Mouse (Mus musculus) ES-E14 (cell line): ENCODE measurements around the gene Slc5a5. TPM values are rescaled to one million over a fixed set of nuclear protein-coding genes. Genes with fewer than 3 reads are reported as not detected.

Experiments used
- DNase-seq: peaks from one replicate; pipeline ENCODE4 v3.0.0-alpha.2; 2013; ENCODE audit warnings: low read depth, low spot score
- H3K27ac ChIP-seq: 2 replicates; pipeline ENCODE4 v1.5.1; 2012; ENCODE audit warnings: low read depth, mild to moderate bottlenecking, low read length, moderate library complexity, mixed read lengths; ENCODE audit not compliant: poor library complexity, insufficient read depth, severe bottlenecking
- H3K36me3 ChIP-seq: 2 replicates; pipeline ENCODE4 v1.6.1; 2012; ENCODE audit warnings: mild to moderate bottlenecking, low read length, moderate library complexity, mixed read lengths; ENCODE audit not compliant: control insufficient read depth, poor library complexity, insufficient read depth, severe bottlenecking
- H3K4me1 ChIP-seq, 2 experiments: fragments of 150-350 bp in 1 of 2; sonication (generic) in 1 of 2; 2 replicates each; pipeline ENCODE4 v1.6.1; 2012; ENCODE audit warnings: low read length in 2 of 2, mild to moderate bottlenecking in 1 of 2, mixed read lengths in 1 of 2; ENCODE audit not compliant: control insufficient read depth in 2 of 2, insufficient read depth in 2 of 2, poor library complexity in 1 of 2
- H3K4me3 ChIP-seq, 2 experiments: fragments of 150-350 bp in 1 of 2; sonication (generic) in 1 of 2; 2 replicates each; pipeline ENCODE4 v1.5.1; 2012; ENCODE audit warnings: low read length in 2 of 2, low read depth in 1 of 2, mild to moderate bottlenecking in 1 of 2, mixed read lengths in 1 of 2; ENCODE audit not compliant: insufficient read depth in 1 of 2, poor library complexity in 1 of 2, severe bottlenecking in 1 of 2
- H3K9ac ChIP-seq: 2 replicates; pipeline ENCODE4 v1.6.1; 2012; ENCODE audit warnings: low read depth, mild to moderate bottlenecking, low read length, mixed read lengths; ENCODE audit not compliant: poor library complexity, insufficient read depth, severe bottlenecking
- H3K9me3 ChIP-seq: fragments of 150-350 bp; sonication (generic); 2 replicates; pipeline ENCODE4 v1.6.1; 2012; ENCODE audit warnings: low read depth, mild to moderate bottlenecking, low read length; ENCODE audit not compliant: control insufficient read depth, insufficient read depth
- CHD2 ChIP-seq: IDR thresholded peaks from 2 replicates; pipeline ENCODE4 v1.6.1; 2014; ENCODE audit warnings: mild to moderate bottlenecking, low read depth, low read length, inconsistent platforms
- HCFC1 ChIP-seq: IDR thresholded peaks from 2 replicates; pipeline ENCODE4 v1.6.1; 2012; ENCODE audit warnings: low read length, inconsistent platforms, borderline replicate concordance; ENCODE audit not compliant: insufficient read depth
- MAFK ChIP-seq: IDR thresholded peaks from 2 replicates; pipeline ENCODE4 v1.6.1; 2014; ENCODE audit warnings: mild to moderate bottlenecking, low read depth, low read length, inconsistent platforms; ENCODE audit not compliant: insufficient read depth
- ZC3H11A ChIP-seq: IDR thresholded peaks from 2 replicates; pipeline ENCODE4 v1.6.1; 2012; ENCODE audit warnings: low read depth, mild to moderate bottlenecking, inconsistent platforms, low read length, borderline replicate concordance
- ZNF384 ChIP-seq: IDR thresholded peaks from 2 replicates; pipeline ENCODE4 v1.6.1; 2012; ENCODE audit warnings: low read depth, low read length, inconsistent platforms
- in situ Hi-C, 2 experiments: fragments of 600-800 bp; cut with MboI; formaldehyde crosslinking; loops; one replicate each; pipeline ENCODE4 v1.15.1; 2025; ENCODE audit warnings: low sequenced_read_pairs in 2 of 2, inconsistent platforms in 1 of 2; ENCODE audit not compliant: unreplicated experiment in 2 of 2
- total RNA-seq: library from RNA; depleted of rRNA; stranded (reverse); fragments of 300-350 nt; gene quantifications from 2 replicates; pipeline ENCODE4 v1.2.3, GENCODE M21; 2012

The Slc5a5 gene
- total RNA-seq, 1 experiment: 3.4 TPM

DNA sequence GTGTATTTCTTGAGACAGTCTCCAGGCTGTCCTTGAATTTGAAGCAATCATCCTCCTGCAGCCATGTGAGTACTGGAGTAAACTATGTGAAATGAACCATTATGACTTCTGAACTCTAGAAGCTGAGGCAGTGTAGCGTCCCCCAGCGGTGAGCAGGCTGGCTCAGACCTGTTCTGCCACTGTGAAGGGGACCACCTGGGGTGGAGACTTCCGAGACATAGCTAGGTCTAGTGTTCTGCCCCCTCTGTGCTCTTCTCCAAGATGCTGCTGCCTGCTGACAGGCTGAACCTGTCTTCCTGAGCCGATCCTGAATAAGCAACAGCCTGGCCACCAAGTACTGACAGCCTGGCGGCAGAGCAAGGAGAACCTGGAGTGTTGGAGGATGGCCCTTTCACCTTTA is 47.4 kb downstream of the Slc5a5 start:
- H3K9ac ChIP-seq: no peak overlapping the region
- no peaks in the 10 kb centered on the region for H3K36me3 ChIP-seq
- in situ Hi-C loops: no loop called here
- no peak for DNase-seq
- no peak overlapping the region for H3K4me3 ChIP-seq
- peaks cover 2 to 33% of the 10 kb centered on the region in 2 experiments for H3K4me1 ChIP-seq
- H3K9me3 ChIP-seq: no peaks in the 10 kb centered on the region
- no peak overlapping the region for H3K27ac ChIP-seq
- TF ChIP-seq HCFC1: no peak
- no peak for TF ChIP-seq ZNF384
- no peak for TF ChIP-seq MAFK
- no peak for TF ChIP-seq CHD2
- no peak for TF ChIP-seq ZC3H11A

DNA sequence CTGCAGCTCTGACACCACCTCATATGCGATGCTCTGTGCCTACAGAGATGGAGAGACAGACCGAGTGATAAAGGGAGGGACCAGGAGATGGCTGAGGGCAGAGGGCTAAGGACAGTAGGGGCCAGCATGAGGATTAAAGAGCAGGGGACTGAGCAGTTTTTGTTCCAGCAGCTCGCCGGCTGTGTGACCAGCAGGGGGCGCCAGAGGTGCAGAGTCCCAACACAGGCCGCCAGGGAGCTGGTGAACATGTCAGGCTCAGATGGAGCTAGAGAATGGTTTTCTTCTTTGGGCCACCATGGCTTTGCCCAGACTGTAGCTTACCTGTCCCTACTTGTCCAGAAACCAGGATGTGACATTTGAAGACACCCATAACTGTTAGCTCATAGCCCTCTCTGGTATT is 48.0 kb downstream of the Slc5a5 start:
- DNase-seq: no peak
- Histone ChIP-seq H3K4me3 (no peak overlapping the region), H3K9ac (no peak overlapping the region), H3K27ac (no peak overlapping the region), H3K36me3 (no peaks in the 10 kb centered on the region), H3K4me1 (peaks cover 4 to 31% of the 10 kb centered on the region in 2 experiments), H3K9me3 (no peaks in the 10 kb centered on the region)
- in situ Hi-C loops: no loop called here
- TF ChIP-seq ZC3H11A (peak; percentile 74; the same call in 1 of the 2 replicates), ZNF384 (no peak)

DNA sequence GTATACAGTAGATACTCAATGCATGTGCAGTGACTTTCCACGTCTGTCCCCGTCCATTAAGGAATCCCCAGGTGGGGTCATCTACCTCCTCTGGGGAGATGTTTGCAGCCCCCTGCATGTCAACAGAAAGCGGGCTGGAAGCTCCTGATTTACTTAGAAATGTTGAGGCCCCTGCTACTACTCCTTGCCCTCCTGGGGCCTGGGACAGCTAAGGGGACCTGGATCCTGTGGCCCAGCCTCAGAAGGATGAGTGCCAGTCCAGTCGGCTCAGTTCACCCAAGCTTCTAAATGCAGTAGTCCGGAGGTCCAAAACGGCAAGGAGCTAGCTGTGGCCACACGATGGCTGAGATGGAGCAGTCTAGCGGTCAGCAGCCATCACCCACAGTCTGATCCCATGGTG is 48.6 kb downstream of the Slc5a5 start:
- no peak overlapping the region for H3K4me3 ChIP-seq
- H3K9me3 ChIP-seq: no peaks in the 10 kb centered on the region
- in situ Hi-C loops: no loop called here
- H3K4me1 ChIP-seq: peaks cover 4 to 27% of the 10 kb centered on the region in 2 experiments; a peak in 3 of 4 replicates
- no peak overlapping the region for H3K27ac ChIP-seq
- H3K36me3 ChIP-seq: no peaks in the 10 kb centered on the region
- H3K9ac ChIP-seq: no peak overlapping the region
- TF ChIP-seq HCFC1 (no peak), MAFK (no peak)
- DNase-seq: no peak

DNA sequence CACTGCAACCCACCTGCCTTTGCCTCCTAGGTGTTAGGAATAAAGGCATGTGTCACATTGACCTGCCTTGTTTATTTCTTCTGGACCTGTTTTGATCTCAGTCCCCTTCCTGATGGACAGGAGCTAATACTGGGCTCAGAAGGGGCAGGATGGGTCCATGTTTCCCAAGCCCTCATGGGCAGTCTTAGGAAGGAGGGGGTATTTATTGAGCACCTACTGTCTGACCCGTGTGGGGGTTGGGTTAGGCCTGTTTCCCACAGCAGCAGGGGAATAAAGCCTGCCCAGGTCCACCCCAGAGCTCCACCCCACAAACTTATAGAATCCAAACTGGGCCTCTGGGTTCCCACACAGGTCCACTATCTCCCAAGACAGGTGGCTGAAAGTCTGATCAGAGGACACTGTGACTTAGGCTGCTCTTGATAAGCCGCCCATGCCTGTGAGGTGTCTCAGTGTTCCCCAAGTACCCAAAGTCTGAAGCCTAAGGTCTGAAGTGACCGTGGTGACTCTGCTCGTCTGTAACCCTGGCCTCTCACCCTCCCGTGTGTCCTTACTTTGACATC is 49.3 kb downstream of the Slc5a5 start:
- no peaks in the 10 kb centered on the region for H3K9me3 ChIP-seq
- TF ChIP-seq MAFK (no peak), ZNF384 (no peak), CHD2 (no peak), HCFC1 (no peak), ZC3H11A (no peak)
- H3K9ac ChIP-seq: no peak overlapping the region
- peaks cover 4 to 21% of the 10 kb centered on the region in 2 experiments; a peak in 3 of 4 replicates for H3K4me1 ChIP-seq
- H3K4me3 ChIP-seq: no peak overlapping the region
- H3K27ac ChIP-seq: no peak overlapping the region
- in situ Hi-C loops: no loop called here
- no peaks in the 10 kb centered on the region for H3K36me3 ChIP-seq
- no peak for DNase-seq

- no peaks in the 10 kb centered on the region for H3K9me3 ChIP-seq
- H3K4me3 ChIP-seq: peak overlapping the region in 1 of 2 experiments; percentile 29; a peak in 1 of 4 replicates
- no peak for DNase-seq
- H3K9ac ChIP-seq: no peak overlapping the region
- no peak for TF ChIP-seq HCFC1
- no peak for TF ChIP-seq ZNF384
- TF ChIP-seq ZC3H11A: no peak
- TF ChIP-seq MAFK: no peak
- TF ChIP-seq CHD2: no peak
- peaks cover 4 to 15% of the 10 kb centered on the region in 2 experiments; a peak in 3 of 4 replicates for H3K4me1 ChIP-seq
- H3K36me3 ChIP-seq: no peaks in the 10 kb centered on the region
- in situ Hi-C loops: no loop called here
- H3K27ac ChIP-seq: no peak overlapping the region
Measured at GRCm38 (mm10) chr8:70842484-70842883, 50.1 kb downstream of the Slc5a5 start.
